Mouse (Mus musculus): ENCODE measurements around the gene Hoxc12. TPM values are rescaled to one million over a fixed set of nuclear protein-coding genes. Genes with fewer than 3 reads are reported as not detected.

Gene Hoxc12
- polyA plus RNA-seq, 1 experiment from 2014 or later, result not detected

- ATAC-seq, result no peak
- 7% methylated on average over 1 of the region's 1 CpGs for WGBS (ENCODE audit: insufficient replicate concordance)
Measured at GRCm38 (mm10) chr15:102969296-102969695, 32.7 kb downstream of the Hoxc12 start.

GRCm38 (mm10) chr15:102970740-102971139 lies 34.2 kb downstream of the Hoxc12 start:
- peaks cover 99% of the 10 kb centered on the region for H3K27me3 ChIP-seq (replicated peaks)
- no peaks in the 10 kb centered on the region for H3K9me3 ChIP-seq (replicated peaks)
- WGBS (ENCODE audit: insufficient replicate concordance), result 3% methylated on average over 12 of the region's 12 CpGs
- no peak overlapping the region for H3K4me3 ChIP-seq
- ATAC-seq, result no peak
- no peak overlapping the region for H3K27ac ChIP-seq
- H3K4me1 ChIP-seq, result no peaks in the 10 kb centered on the region
- H3K4me2 ChIP-seq, result no peak overlapping the region
- no peaks in the 10 kb centered on the region for H3K36me3 ChIP-seq
- H3K9ac ChIP-seq, result no peak overlapping the region

More at GRCm38 (mm10) chr15:102969296-102969695, 32.7 kb downstream of the Hoxc12 start:
- H3K36me3 ChIP-seq, result no peaks in the 10 kb centered on the region
- no peaks in the 10 kb centered on the region for H3K4me1 ChIP-seq
- H3K27me3 ChIP-seq (replicated peaks), result peaks cover 99% of the 10 kb centered on the region
- no peak overlapping the region for H3K4me3 ChIP-seq
- H3K9ac ChIP-seq, result no peak overlapping the region
- H3K4me2 ChIP-seq, result no peak overlapping the region
- H3K9me3 ChIP-seq (replicated peaks), result no peaks in the 10 kb centered on the region
- no peak overlapping the region for H3K27ac ChIP-seq

- no peak overlapping the region for H3K4me2 ChIP-seq
- peaks cover 99% of the 10 kb centered on the region for H3K27me3 ChIP-seq (replicated peaks)
- whole genome bisulfite sequencing (ENCODE audit: insufficient replicate concordance), result 2% methylated on average over 21 of the region's 21 CpGs
- no peak overlapping the region for H3K4me3 ChIP-seq
- no peak overlapping the region for H3K9ac ChIP-seq
- H3K27ac ChIP-seq, result no peak overlapping the region
- ATAC-seq, result no peak
- H3K36me3 ChIP-seq, result no peaks in the 10 kb centered on the region
- no peaks in the 10 kb centered on the region for H3K4me1 ChIP-seq
- no peaks in the 10 kb centered on the region for H3K9me3 ChIP-seq (replicated peaks)
Measured at GRCm38 (mm10) chr15:102972254-102972653, 35.7 kb downstream of the Hoxc12 start.

DNA sequence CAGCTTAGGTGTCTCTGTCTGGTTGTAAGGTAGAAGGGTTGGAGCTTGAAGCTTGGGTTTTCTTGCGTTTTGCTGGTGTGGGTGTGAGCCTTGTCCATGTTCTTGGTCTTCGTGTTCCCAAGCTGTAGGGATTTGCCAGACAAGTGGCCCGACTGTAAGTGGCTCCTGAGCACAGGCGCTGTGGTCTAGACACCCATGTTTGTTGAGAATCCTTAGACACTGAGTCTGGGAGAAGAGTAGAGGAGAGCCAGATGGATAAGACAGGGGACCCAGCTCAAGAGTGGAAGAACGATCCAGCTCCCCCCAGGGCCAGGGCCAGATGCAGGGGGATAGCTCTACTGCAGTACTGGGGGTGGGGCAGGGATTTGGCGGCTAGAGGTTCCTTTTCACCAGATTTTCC lies 36.2 kb downstream of the Hoxc12 start:
- H3K27me3 ChIP-seq (replicated peaks), result peaks cover 99% of the 10 kb centered on the region
- no peak overlapping the region for H3K4me2 ChIP-seq
- no peaks in the 10 kb centered on the region for H3K9me3 ChIP-seq (replicated peaks)
- H3K27ac ChIP-seq, result no peak overlapping the region
- 4% methylated on average over 6 of the region's 6 CpGs for WGBS (ENCODE audit: insufficient replicate concordance)
- no peaks in the 10 kb centered on the region for H3K4me1 ChIP-seq
- H3K36me3 ChIP-seq, result no peaks in the 10 kb centered on the region
- no peak overlapping the region for H3K4me3 ChIP-seq
- no peak for ATAC-seq
- no peak overlapping the region for H3K9ac ChIP-seq

DNA sequence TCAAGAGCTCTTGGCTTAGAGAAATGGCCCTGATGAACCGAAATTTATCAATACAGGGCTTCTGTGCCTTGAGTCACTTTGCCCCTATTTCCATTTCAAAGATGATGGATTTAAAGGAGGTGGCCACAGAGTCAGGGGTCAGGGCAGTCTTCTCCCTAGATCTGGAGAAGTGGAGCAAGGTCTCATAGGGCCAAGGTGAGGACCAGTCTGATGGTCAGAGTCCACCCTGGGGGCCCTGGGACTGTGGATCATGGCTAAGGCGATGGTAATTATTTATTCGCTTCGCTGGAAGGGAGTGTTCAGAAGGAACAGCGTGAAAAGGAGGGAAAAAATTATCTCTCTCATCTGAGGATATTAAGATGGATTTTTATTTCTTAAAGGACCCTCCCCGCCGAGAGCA lies 38.5 kb downstream of the Hoxc12 start:
- no peak overlapping the region for H3K27ac ChIP-seq
- no peak overlapping the region for H3K9ac ChIP-seq
- H3K4me2 ChIP-seq, result no peak overlapping the region
- no peaks in the 10 kb centered on the region for H3K4me1 ChIP-seq
- ATAC-seq, result no peak
- H3K9me3 ChIP-seq (replicated peaks), result no peaks in the 10 kb centered on the region
- 5% methylated on average over 7 of the region's 7 CpGs for WGBS (ENCODE audit: insufficient replicate concordance)
- H3K36me3 ChIP-seq, result no peaks in the 10 kb centered on the region
- no peak overlapping the region for H3K4me3 ChIP-seq
- peaks cover 100% of the 10 kb centered on the region for H3K27me3 ChIP-seq (replicated peaks)

GRCm38 (mm10) chr15:102975688-102976111 lies 39.1 kb downstream of the Hoxc12 start:
- ATAC-seq, result no peak
- Histone ChIP-seq H3K4me1 (no peaks in the 10 kb centered on the region), H3K9ac (no peak overlapping the region), H3K36me3 (no peaks in the 10 kb centered on the region), H3K27me3 (replicated peaks) (peaks cover 100% of the 10 kb centered on the region), H3K27ac (no peak overlapping the region), H3K9me3 (replicated peaks) (no peaks in the 10 kb centered on the region), H3K4me2 (no peak overlapping the region), H3K4me3 (no peak overlapping the region)
- 3% methylated on average over 21 of the region's 21 CpGs for WGBS (ENCODE audit: insufficient replicate concordance)

- H3K9me3 ChIP-seq (replicated peaks), result no peaks in the 10 kb centered on the region
- H3K9ac ChIP-seq, result no peak within 1 kb of the TSS
- no peak within 1 kb of the TSS for H3K27ac ChIP-seq
- no peak for ATAC-seq
- H3K4me1 ChIP-seq, result no peaks in the 10 kb centered on the region
- H3K4me2 ChIP-seq, result peak within 1 kb of the TSS; percentile 28
- H3K27me3 ChIP-seq (replicated peaks), result peaks cover 100% of the 10 kb centered on the region
- H3K36me3 ChIP-seq, result no peaks in the 10 kb centered on the region
- WGBS (ENCODE audit: insufficient replicate concordance), result under 1% methylated on average over 9 of the region's 20 CpGs
- H3K4me3 ChIP-seq, result peak within 1 kb of the TSS; percentile 13
Measured at GRCm38 (mm10) chr15:102976171-102976570, 39.6 kb downstream of the Hoxc12 start, which contains the start of gene Hoxc9. TSS of gene Hoxc9 (plus strand) at chr15:102976439.

DNA sequence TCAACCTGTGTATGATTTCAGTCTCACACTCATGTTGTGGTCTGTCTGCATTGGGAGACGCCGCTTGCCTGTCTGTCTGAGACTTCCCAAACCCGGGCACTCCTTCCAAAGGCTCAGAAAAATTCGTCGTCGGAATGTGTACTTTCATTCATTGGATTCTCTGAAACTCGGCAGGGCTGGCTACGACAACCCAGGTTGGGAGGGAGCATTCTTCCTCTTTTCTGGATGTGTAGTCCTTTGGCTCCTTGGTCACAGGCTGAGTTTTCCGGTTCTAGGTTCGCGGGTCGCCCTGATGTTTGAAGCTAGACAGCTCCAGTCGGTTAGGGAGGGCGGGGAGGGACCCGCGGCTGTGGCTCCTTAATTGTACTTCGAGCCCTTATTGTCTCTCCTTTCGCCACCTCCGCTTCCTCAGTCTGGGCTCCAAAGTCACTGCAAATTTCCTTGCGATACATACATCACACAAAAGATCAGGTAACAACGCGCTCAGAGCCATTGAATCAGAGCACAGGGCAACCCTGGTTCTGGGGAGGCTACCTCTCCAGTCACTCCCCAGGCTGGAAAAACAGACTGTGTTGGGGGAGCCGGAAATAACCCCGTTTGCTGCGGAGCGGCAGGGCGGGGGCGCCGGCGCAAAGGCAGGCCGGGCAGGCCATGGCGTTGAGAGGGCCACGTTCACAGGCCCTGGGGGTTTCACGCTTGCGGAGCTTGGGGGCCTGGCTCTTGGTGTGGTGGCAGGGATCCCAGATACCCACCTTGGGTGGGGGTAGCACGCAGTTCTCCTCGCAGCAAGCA lies 40.3 kb downstream of the Hoxc12 start:
- no peaks in the 10 kb centered on the region for H3K36me3 ChIP-seq
- peak overlapping the region; percentile 28 for H3K4me2 ChIP-seq
- H3K27ac ChIP-seq, result no peak overlapping the region
- no peak for ATAC-seq
- 2% methylated on average over 37 of the region's 37 CpGs for WGBS (ENCODE audit: insufficient replicate concordance)
- peak overlapping the region; percentile 13 for H3K4me3 ChIP-seq
- H3K9me3 ChIP-seq (replicated peaks), result no peaks in the 10 kb centered on the region
- H3K27me3 ChIP-seq (replicated peaks), result peaks cover 100% of the 10 kb centered on the region
- H3K9ac ChIP-seq, result no peak overlapping the region
- 0 out of 2 replicates have a peak, but pooled peaks cover 3% of the 10 kb centered on the region for H3K4me1 ChIP-seq

GRCm38 (mm10) chr15:102977423-102977974 lies 40.9 kb downstream of the Hoxc12 start:
- Histone ChIP-seq H3K27me3 (replicated peaks) (peaks cover 100% of the 10 kb centered on the region), H3K9me3 (replicated peaks) (no peaks in the 10 kb centered on the region), H3K4me2 (peak overlapping the region; percentile 28), H3K9ac (no peak overlapping the region), H3K27ac (no peak overlapping the region), H3K4me1 (0 out of 2 replicates have a peak, but pooled peaks cover 5% of the 10 kb centered on the region), H3K4me3 (peak overlapping the region; percentile 13), H3K36me3 (no peaks in the 10 kb centered on the region)
- ATAC-seq, result no peak
- 4% methylated on average over 16 of the region's 16 CpGs for WGBS (ENCODE audit: insufficient replicate concordance)

GRCm38 (mm10) chr15:102978615-102979515 lies 42.3 kb downstream of the Hoxc12 start:
- no peak overlapping the region for H3K4me3 ChIP-seq

GRCm38 (mm10) chr15:102979936-102980335 lies 43.4 kb downstream of the Hoxc12 start:
- no peak for ATAC-seq
- Histone ChIP-seq H3K4me1 (0 out of 2 replicates have a peak, but pooled peaks cover 5% of the 10 kb centered on the region), H3K27ac (no peak overlapping the region), H3K4me2 (no peak overlapping the region), H3K27me3 (replicated peaks) (peaks cover 100% of the 10 kb centered on the region), H3K9me3 (replicated peaks) (no peaks in the 10 kb centered on the region), H3K36me3 (no peaks in the 10 kb centered on the region), H3K9ac (no peak overlapping the region), H3K4me3 (no peak overlapping the region)
- 0% methylated on average over 1 of the region's 1 CpGs for WGBS (ENCODE audit: insufficient replicate concordance)

More at GRCm38 (mm10) chr15:102978615-102979515, 42.3 kb downstream of the Hoxc12 start:
- no peak for ATAC-seq
- H3K9me3 ChIP-seq (replicated peaks), result no peaks in the 10 kb centered on the region
- no peak overlapping the region for H3K27ac ChIP-seq
- peaks cover 100% of the 10 kb centered on the region for H3K27me3 ChIP-seq (replicated peaks)
- no peak overlapping the region for H3K4me2 ChIP-seq
- H3K9ac ChIP-seq, result no peak overlapping the region
- no peaks in the 10 kb centered on the region for H3K36me3 ChIP-seq
- 0 out of 2 replicates have a peak, but pooled peaks cover 5% of the 10 kb centered on the region for H3K4me1 ChIP-seq
- 1% methylated on average over 13 of the region's 13 CpGs for WGBS (ENCODE audit: insufficient replicate concordance)
